Mouse (Mus musculus) ES-Bruce4 (cell line): ENCODE measurements around the gene Sptbn1.

Experiments used
- CTCF ChIP-seq: IDR thresholded peaks from one replicate; pipeline ENCODE4 v1.8.1; 2011; ENCODE audit warnings: low read depth, low read length
- EP300 ChIP-seq: IDR thresholded peaks from 2 replicates; pipeline ENCODE4 v1.6.1; 2011; ENCODE audit warnings: low read depth, low read length; ENCODE audit not compliant: insufficient read depth
- POLR2A ChIP-seq: IDR thresholded peaks from one replicate; pipeline ENCODE4 v1.8.1; 2011; ENCODE audit warnings: low read length; ENCODE audit not compliant: insufficient read depth

- TF ChIP-seq EP300 (no peak), CTCF (no peak), POLR2A (no peak)
These were observed 103.3 kb downstream of the Sptbn1 start for GRCm38 (mm10) chr11:30164515-30165214.
